Mouse (Mus musculus): ENCODE measurements at regions not wholly inside any gene's neighbourhood (a gene's known extent, or its start where the extent isn't known, plus 50 kb on each side); places are given as distances from the start of the nearest gene placed in this dataset.
A peak's percentile ranks its signal among the peaks of the same experiment; 100 is the strongest.

DNA sequence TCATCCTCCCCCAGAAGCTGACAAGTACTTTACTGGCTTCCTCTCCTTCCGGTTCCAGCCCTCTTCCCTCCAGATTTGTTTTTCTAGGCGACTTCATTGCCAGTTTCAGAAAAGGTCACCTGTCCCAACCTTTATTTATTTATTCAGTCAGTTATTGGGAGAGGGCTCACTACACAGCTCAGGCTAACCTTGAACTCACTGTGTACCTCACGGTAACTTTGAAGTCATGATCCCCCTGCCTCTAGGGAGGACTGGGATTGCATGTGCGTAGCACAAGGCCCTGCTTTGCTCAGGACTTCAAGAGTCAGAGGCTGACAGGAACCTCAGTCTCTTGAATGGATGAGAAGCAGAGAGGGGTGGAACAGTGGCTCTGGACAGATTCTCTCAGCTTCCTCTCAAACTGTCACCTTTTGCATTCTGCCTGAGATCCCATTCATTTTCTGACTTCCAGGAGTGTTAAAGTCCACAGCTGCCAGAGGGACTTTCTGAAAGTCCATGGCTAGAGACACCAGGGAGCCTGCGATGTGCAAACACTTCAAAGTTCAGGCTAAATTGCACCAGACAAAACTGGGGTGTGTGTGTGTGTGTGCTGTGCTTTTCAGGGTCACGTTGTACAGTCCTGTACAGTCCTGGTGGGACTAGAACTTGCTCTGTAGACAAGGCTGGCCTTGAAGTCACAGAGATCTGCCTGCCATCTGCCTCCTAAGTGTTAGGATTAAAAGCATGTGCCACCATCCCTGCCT, 211.2 kb upstream of the Atp6ap2 start:
- no peak for TF ChIP-seq HCFC1 (IDR thresholded peaks at IDR 0.05; ENCODE audit: borderline replicate concordance, insufficient read depth, low read length)
- TF ChIP-seq CHD2 (IDR thresholded peaks at IDR 0.05; ENCODE audit: low read depth, low read length), result no peak
- TF ChIP-seq ZNF384 (IDR thresholded peaks at IDR 0.05; ENCODE audit: low read depth, low read length), result no peak
- no peaks in the 10 kb centered on the region for H3K9me3 ChIP-seq (ENCODE audit: control insufficient read depth, insufficient read depth, low read depth, low read length)
- H3K4me3 ChIP-seq (ENCODE audit: insufficient read depth in 1 of 2, low read depth in 1 of 2, low read length in 2 of 2, poor library complexity in 1 of 2, severe bottlenecking in 1 of 2), result no peak overlapping the region
- no peak overlapping the region for H3K27ac ChIP-seq (ENCODE audit: insufficient read depth, low read depth, low read length, poor library complexity, severe bottlenecking)
- DNase-seq (ENCODE audit: low read depth, low spot score), result no peak
- no peak overlapping the region for H3K9ac ChIP-seq (ENCODE audit: insufficient read depth, low read depth, low read length, poor library complexity, severe bottlenecking)
- H3K4me1 ChIP-seq (ENCODE audit: control insufficient read depth in 2 of 2, insufficient read depth in 2 of 2, low read length in 2 of 2, poor library complexity in 1 of 2), result no peaks in the 10 kb centered on the region
- no peaks in the 10 kb centered on the region for H3K36me3 ChIP-seq (ENCODE audit: control insufficient read depth, insufficient read depth, low read length, poor library complexity, severe bottlenecking)
- in situ Hi-C loops (cut with MboI; ENCODE audit: low sequenced_read_pairs in 2 of 2, unreplicated experiment in 2 of 2), result no loop called here

DNA sequence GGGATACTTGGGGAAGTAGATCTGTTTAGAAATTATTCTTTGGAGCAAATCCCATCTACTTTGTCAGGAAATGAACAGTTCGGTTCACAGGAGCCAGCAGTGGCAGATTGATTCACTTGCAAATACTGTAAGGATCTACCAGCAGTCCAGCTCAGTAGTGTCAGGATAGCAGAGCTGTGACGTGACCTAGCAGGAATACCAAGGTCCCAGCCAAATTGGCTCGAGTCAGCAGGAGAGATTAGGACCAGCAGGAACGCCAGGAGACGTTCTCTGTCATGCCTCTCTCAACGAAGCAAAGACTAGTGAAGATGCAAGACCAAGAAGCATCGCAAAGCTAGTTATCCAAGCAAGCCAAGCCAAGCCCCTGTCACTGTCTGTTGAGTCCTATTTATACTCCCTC, 210.2 kb upstream of the Atp6ap2 start:
- no peak for DNase-seq (ENCODE audit: low read depth, low spot score)
- Histone ChIP-seq H3K36me3 (ENCODE audit: control insufficient read depth, insufficient read depth, low read length, poor library complexity, severe bottlenecking) (no peaks in the 10 kb centered on the region), H3K9ac (ENCODE audit: insufficient read depth, low read depth, low read length, poor library complexity, severe bottlenecking) (no peak overlapping the region), H3K4me3 (ENCODE audit: insufficient read depth in 1 of 2, low read depth in 1 of 2, low read length in 2 of 2, poor library complexity in 1 of 2, severe bottlenecking in 1 of 2) (no peak overlapping the region), H3K27ac (ENCODE audit: insufficient read depth, low read depth, low read length, poor library complexity, severe bottlenecking) (no peak overlapping the region), H3K9me3 (ENCODE audit: control insufficient read depth, insufficient read depth, low read depth, low read length) (no peaks in the 10 kb centered on the region), H3K4me1 (ENCODE audit: control insufficient read depth in 2 of 2, insufficient read depth in 2 of 2, low read length in 2 of 2, poor library complexity in 1 of 2) (no peaks in the 10 kb centered on the region)
- TF ChIP-seq CHD2 (IDR thresholded peaks at IDR 0.05; ENCODE audit: low read depth, low read length), result no peak
- no peak for TF ChIP-seq ZNF384 (IDR thresholded peaks at IDR 0.05; ENCODE audit: low read depth, low read length)
- TF ChIP-seq HCFC1 (IDR thresholded peaks at IDR 0.05; ENCODE audit: borderline replicate concordance, insufficient read depth, low read length), result no peak
- no peak for TF ChIP-seq MAFK (IDR thresholded peaks at IDR 0.05; ENCODE audit: insufficient read depth, low read depth, low read length)
- no peak for TF ChIP-seq ZC3H11A (IDR thresholded peaks at IDR 0.05; ENCODE audit: borderline replicate concordance, low read depth, low read length)
- in situ Hi-C loops (cut with MboI; ENCODE audit: low sequenced_read_pairs in 2 of 2, unreplicated experiment in 2 of 2), result no loop called here

DNA sequence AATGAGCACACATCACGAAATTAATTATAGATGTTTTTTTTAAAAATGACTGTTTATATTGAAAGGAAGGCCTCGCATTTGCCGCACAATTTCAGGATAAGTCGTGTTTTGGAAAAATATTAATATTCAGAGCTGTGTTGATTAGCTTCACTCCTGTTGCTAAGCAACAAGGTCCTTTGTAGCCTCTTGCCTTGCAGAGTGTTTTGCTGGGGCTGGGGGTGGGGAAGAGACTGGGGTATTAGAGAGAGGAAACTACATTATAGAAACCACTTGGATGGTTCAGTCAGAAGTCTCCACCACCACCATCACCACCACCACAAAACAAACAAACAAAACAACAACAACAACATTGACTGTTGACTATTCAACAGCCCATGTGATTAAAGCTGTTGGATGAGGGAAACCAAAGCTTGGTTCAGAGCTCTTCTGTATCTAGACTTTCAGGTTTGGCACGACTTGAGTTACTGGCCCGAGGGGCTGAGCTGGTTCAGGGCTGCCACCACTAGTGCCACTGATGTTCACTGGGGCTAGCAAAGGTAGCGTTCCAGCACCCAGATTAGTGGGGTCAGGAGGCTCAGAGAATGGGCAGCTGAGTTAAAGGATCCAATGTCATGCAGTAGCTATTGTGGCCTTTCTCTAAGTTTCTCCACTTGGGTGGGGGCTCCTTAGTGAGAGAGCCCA, 195.3 kb upstream of the Atp6ap2 start:
- H3K4me1 ChIP-seq (ENCODE audit: control insufficient read depth in 2 of 2, insufficient read depth in 2 of 2, low read length in 2 of 2, poor library complexity in 1 of 2), result no peaks in the 10 kb centered on the region
- no peak overlapping the region for H3K27ac ChIP-seq (ENCODE audit: insufficient read depth, low read depth, low read length, poor library complexity, severe bottlenecking)
- in situ Hi-C loops (cut with MboI; ENCODE audit: low sequenced_read_pairs in 2 of 2, unreplicated experiment in 2 of 2), result no loop called here
- no peak for DNase-seq (ENCODE audit: low read depth, low spot score)
- H3K9ac ChIP-seq (ENCODE audit: insufficient read depth, low read depth, low read length, poor library complexity, severe bottlenecking), result no peak overlapping the region
- TF ChIP-seq CHD2 (IDR thresholded peaks at IDR 0.05; ENCODE audit: low read depth, low read length), result no peak
- TF ChIP-seq ZC3H11A (IDR thresholded peaks at IDR 0.05; ENCODE audit: borderline replicate concordance, low read depth, low read length), result no peak
- TF ChIP-seq MAFK (IDR thresholded peaks at IDR 0.05; ENCODE audit: insufficient read depth, low read depth, low read length), result no peak
- TF ChIP-seq HCFC1 (IDR thresholded peaks at IDR 0.05; ENCODE audit: borderline replicate concordance, insufficient read depth, low read length), result no peak
- no peak for TF ChIP-seq ZNF384 (IDR thresholded peaks at IDR 0.05; ENCODE audit: low read depth, low read length)
- no peak overlapping the region for H3K4me3 ChIP-seq (ENCODE audit: insufficient read depth in 1 of 2, low read depth in 1 of 2, low read length in 2 of 2, poor library complexity in 1 of 2, severe bottlenecking in 1 of 2)
- H3K9me3 ChIP-seq (ENCODE audit: control insufficient read depth, insufficient read depth, low read depth, low read length), result no peaks in the 10 kb centered on the region
- no peaks in the 10 kb centered on the region for H3K36me3 ChIP-seq (ENCODE audit: control insufficient read depth, insufficient read depth, low read length, poor library complexity, severe bottlenecking)

DNA sequence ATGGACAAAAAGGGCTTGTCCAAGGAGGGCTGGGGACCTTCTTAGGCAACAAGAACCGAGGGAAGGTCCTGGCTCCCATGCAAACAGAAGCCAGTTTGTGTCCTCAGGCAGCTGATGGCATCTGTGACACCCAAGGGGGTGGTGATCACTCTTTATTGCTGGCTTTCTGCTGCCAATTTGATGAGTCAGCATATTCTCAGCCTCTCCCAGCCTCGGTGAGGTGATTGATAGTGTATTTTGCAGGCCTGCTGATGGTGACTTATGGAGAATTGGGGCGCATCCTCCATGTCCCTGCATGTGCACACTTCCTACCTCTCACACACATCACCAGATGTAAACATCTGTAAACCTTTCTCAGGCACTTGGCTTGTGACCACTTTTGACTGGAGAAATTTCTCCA, 178.3 kb upstream of the Atp6ap2 start:
- H3K9me3 ChIP-seq (ENCODE audit: control insufficient read depth, insufficient read depth, low read depth, low read length), result no peaks in the 10 kb centered on the region
- H3K4me3 ChIP-seq (ENCODE audit: insufficient read depth in 1 of 2, low read depth in 1 of 2, low read length in 2 of 2, poor library complexity in 1 of 2, severe bottlenecking in 1 of 2), result no peak overlapping the region
- H3K36me3 ChIP-seq (ENCODE audit: control insufficient read depth, insufficient read depth, low read length, poor library complexity, severe bottlenecking), result no peaks in the 10 kb centered on the region
- peak; percentile 87 for TF ChIP-seq MAFK (IDR thresholded peaks at IDR 0.05; ENCODE audit: insufficient read depth, low read depth, low read length)
- TF ChIP-seq CHD2 (IDR thresholded peaks at IDR 0.05; ENCODE audit: low read depth, low read length), result no peak
- no peak for TF ChIP-seq ZNF384 (IDR thresholded peaks at IDR 0.05; ENCODE audit: low read depth, low read length)
- no peak for TF ChIP-seq HCFC1 (IDR thresholded peaks at IDR 0.05; ENCODE audit: borderline replicate concordance, insufficient read depth, low read length)
- H3K4me1 ChIP-seq (ENCODE audit: control insufficient read depth in 2 of 2, insufficient read depth in 2 of 2, low read length in 2 of 2, poor library complexity in 1 of 2), result no peaks in the 10 kb centered on the region
- no peak overlapping the region for H3K27ac ChIP-seq (ENCODE audit: insufficient read depth, low read depth, low read length, poor library complexity, severe bottlenecking)
- no peak overlapping the region for H3K9ac ChIP-seq (ENCODE audit: insufficient read depth, low read depth, low read length, poor library complexity, severe bottlenecking)
- no peak for DNase-seq (ENCODE audit: low read depth, low spot score)
- in situ Hi-C loops (cut with MboI; ENCODE audit: low sequenced_read_pairs in 2 of 2, unreplicated experiment in 2 of 2), result no loop called here

Data from ES-E14 (cell line).